Mouse (Mus musculus) kidney, adult 8-10 months (tissue): ENCODE data around the gene Fbxl17.

Experiments
- DNase-seq, 2 experiments: peaks; one replicate each; pipeline ENCODE4 v3.0.0; 2022

Fbxl17 gene

GRCm38 (mm10) chr17:63087265-63087664 lies 412.6 kb downstream of the Fbxl17 start:
- DNase-seq: no peak

DNA sequence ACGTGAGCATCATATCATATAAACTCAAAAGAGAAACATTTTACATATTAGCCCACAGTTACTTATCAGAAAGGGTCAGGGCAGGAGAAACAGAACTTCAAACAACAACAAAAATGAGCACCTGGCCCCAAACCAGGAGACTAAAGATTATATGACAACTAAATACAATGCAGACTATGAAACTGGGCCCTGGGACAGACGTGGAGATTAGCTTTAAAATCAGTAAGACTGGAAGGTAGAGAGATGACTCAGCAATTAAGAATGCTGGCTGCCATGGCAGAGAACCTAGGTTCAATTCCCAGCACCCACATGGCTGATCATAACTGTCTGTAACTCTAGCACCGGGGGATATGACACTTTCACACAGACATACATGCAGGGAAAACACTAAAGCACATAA lies 413.3 kb downstream of the Fbxl17 start:
- no peak for DNase-seq

- DNase-seq: no peak
Measured at GRCm38 (mm10) chr17:63085227-63085626, 414.6 kb downstream of the Fbxl17 start.

GRCm38 (mm10) chr17:63079087-63079486 lies 420.7 kb downstream of the Fbxl17 start:
- no peak for DNase-seq

DNA sequence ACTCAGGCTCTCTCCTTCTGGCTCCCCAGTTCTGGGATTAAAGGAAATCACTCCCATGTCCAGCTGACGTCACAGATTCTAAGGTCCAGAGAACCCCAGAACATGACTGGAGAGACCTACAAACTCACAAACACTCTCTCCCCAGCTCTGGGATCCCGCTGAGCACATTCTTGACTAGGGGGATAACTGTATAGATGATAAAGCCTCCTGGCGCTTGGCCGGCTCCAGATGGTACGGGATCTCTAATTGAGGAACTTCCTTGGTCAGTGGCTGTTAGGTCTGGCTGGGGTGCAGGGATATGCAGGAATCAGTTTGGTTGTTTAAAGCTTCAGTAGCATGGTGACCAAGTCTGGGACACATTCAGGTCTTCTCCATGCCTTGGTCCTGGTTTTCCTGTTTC lies 422.3 kb downstream of the Fbxl17 start:
- DNase-seq: no peak

- DNase-seq: no peak
Measured at GRCm38 (mm10) chr17:63076661-63077060, 423.2 kb downstream of the Fbxl17 start.

DNA sequence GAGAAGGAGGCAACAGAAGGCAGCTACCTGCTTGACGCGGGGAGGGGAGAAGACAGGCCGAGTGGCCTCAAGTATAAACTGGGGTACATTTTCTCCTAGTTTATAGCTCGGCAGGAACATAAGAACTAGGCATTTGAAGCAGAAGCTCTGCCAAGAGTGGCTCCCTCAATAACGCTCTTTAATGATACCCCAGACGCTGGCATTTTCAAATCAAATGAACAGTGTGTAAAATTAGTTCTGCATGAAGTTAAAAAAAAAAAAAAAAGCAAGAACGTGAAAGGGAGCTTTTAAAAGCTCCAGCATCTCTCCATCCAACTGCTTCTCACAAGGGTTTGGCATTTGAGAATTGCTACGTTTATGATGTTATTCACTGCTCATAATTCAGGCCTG lies 423.8 kb downstream of the Fbxl17 start:
- DNase-seq: no peak

DNA sequence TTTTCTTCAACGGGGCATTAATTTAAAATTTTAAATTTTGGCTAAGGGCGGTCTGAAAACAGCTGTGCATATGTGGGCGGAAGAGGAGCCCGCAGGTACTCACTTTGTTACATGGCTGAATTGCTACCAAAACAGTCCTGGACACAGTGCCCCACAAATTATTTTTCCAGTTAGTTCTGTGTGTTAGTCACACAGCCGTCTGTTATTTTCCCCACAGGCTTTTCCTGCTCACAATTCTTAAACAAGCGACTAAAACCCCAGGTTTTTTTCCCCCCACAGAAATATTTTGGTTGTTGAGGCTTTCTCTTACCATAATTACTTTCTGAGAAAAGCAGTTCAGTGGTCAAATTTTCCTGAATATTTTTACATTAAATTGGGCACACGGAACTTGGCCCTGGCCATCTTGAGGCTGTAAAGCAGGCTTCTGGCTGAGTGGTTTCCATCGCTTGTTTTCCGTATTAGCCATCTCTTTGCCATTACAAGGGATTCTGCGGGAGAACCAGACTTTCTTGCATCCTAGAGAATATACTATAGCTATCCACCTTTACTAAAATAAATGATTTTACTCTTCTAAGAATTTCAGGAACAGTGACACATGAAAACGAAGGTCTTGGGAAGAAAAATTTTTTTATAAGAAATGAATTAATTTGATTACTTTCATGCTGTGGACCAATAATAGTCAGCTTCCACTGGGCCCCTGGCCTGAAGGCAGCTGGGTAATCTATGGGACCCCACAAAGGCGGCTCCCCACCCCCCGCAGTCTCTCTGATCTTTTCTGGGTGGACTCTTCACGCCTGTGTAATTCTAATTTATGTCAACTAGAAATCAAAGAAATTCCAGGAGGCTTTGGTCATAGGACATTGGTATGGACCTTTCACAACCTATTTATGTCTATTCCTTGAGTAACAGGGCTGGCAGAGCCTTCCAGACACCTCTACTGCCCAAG lies 424.5 kb downstream of the Fbxl17 start:
- no peak for DNase-seq

- no peak for DNase-seq
Measured at GRCm38 (mm10) chr17:63073342-63073741, 426.5 kb downstream of the Fbxl17 start.

- no peak for DNase-seq
Measured at GRCm38 (mm10) chr17:63071134-63071923, 428.5 kb downstream of the Fbxl17 start.

- DNase-seq: no peak
Measured at GRCm38 (mm10) chr17:63070161-63070761, 429.6 kb downstream of the Fbxl17 start.

GRCm38 (mm10) chr17:63062785-63063184 lies 437.0 kb downstream of the Fbxl17 start:
- DNase-seq: no peak

- DNase-seq: no peak
Measured at GRCm38 (mm10) chr17:63061786-63062185, 438.0 kb downstream of the Fbxl17 start.

GRCm38 (mm10) chr17:63060814-63061213 lies 439.0 kb downstream of the Fbxl17 start:
- DNase-seq: no peak

- DNase-seq: no peak
Measured at GRCm38 (mm10) chr17:63057740-63058388, 442.0 kb downstream of the Fbxl17 start.

DNA sequence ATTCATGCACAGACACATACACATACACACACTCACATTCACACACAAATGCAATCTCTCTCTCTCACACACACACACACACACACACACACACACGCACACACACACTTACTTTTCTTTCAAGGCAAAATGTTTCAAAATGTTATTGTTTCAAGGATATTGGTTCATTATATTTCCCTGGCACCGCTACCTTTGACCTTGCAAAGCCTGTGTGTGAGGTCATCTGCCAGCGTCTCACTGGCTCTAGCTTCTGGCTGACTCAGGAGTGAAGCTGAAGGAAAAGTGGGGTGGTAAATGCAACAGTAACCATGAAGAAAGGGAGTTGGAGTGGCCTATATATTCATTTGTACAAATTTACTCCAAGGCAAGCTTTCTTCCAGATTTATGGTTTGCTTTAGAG lies 442.8 kb downstream of the Fbxl17 start:
- DNase-seq: no peak

DNA sequence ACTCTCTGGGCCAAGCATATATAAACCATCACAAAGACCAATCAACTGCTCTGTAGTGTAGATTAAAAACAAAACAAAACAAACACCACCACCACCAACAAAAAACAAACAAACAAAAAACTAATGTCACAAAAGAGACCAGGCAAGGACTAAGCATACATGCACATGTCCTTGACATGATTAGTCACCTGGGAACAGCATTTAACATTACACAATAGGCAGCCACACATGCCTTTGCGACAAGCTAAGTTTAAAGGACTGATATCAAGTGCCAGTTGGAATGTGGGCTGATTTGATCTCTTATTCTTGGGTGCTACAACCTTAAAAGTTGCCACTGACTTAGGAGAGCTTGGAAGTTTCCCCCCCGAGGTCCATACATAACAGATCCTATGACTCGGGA lies 446.5 kb downstream of the Fbxl17 start:
- no peak for DNase-seq

DNA sequence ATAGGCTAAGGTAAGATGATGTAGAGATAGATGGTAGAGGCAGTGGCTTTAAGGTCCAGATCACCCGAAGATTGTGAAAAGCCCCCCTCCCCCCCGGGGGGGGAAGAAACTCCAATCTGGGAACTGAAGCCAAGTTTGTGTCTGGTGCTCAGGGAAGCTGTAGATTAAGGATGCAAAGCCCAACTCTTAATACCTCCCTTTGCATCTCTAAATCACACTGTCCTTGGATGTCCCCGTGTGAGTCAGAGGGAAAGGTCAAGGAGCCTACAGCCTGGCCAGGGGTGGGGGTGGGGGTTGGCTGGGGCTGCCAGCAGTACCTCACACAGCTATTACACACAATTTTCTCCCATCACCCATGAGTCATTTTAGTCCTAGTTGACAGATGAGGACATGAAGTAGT lies 453.4 kb downstream of the Fbxl17 start:
- no peak for DNase-seq

DNA sequence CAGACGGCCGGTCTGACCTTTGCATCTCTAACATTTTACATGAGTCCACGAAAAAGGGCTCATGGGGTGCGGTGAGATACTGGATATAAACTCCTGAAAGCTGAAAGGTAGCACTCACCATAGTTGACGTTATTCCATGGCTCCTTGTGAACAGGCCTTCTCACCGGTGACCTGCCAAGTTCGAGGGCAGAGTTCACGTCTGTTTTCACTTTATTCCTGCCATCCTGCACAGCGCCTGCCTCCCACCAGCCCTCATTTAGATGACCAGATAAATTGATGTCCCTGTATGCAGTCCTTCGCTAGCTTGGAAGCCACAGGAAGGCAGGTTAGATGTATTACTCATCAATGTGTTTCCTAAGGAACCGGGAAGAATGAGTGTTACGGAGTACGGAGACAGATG lies 454.5 kb downstream of the Fbxl17 start:
- DNase-seq: no peak

DNA sequence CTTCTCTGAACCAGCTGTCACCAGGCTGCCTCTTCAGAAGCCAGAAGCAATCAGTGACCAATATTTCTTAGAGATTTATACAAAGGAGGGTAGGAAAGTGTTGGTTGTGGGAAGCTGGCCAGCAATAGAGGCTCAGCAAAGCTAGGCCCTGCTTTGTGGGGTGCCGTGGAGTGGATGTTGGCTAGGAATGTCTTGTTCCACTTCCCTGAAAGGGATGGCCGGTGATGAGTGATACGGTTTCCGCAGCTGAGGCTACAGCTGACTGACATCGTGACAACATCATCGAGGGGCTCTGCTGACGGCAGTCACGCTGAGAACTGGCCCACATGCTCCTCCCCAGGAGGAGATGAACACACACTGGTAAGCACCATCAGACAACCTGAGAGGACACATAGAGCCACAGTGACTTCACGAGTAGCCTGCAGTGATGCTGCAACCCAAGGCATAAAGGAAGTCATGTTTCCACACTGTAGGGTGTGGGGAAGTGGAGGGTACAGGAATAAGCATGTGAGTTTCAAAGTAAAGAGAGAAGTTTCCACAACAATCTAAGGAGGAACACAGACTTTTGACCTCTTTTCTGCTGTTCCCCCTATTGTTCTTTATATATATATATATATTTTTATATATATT lies 456.7 kb downstream of the Fbxl17 start:
- no peak for DNase-seq

- DNase-seq: no peak
Measured at GRCm38 (mm10) chr17:63037562-63037961, 462.3 kb downstream of the Fbxl17 start.

DNA sequence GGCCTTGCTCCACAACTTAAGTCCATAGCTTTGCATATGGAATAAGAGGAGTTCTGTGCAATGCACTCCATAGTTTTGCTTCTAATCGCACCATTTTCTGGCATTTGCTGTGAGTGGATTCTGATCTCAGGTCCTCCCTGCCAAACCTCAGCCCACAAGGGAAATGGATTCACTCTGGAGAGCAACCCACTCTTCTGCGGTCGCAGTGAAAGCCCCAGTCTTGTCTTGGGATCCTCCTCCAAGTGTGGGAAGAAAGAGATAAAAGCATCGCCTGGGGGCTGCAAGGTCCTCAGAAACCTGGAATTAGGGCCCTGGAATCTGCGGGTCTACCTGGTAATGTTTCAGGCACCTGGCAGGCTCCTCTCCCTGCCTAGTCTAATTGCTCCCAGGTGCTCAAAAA lies 466.7 kb downstream of the Fbxl17 start:
- no peak for DNase-seq

DNA sequence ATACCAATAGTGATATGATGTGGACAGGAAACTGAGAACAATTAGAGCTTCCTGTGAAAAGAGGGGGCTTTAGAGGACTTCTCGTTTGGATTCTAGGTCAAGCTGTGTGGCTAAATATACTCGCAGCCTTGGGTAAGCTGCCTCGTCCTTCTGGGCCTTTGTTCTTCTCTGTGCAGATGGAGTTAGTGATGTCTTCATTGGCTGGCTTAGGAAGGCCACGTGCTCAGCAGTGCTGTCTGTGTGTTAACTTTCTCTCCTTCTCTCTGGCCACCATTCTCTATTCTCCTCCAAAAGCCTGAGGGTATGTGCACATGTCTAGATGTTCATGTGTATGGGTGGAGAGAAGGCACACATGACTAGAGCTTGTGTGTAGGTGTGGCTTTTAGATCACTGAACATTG lies 470.7 kb downstream of the Fbxl17 start:
- no peak for DNase-seq
